Mouse (Mus musculus) adrenal gland, postnatal 25 days (tissue): Measurements from ENCODE around the gene Ccdc34. TPM values are rescaled to one million over a fixed set of nuclear protein-coding genes. Genes with fewer than 3 reads are reported as not detected.

Source experiments
- DNase-seq: peaks from one replicate; pipeline ENCODE4 v3.0.0; 2021; ENCODE audit warnings: mixed read lengths
- long read RNA-seq: library from polyadenylated mRNA; stranded (forward); transcript quantifications from one replicate; pipeline ENCODE4 v2.0.0, GENCODE M21; 2021
- total RNA-seq: library from RNA; stranded (reverse); gene quantifications from 2 replicates; pipeline ENCODE4 v1.2.3, GENCODE M21; 2021

The Ccdc34 gene
- total RNA-seq: 11.4 and 14.0 TPM in 2 replicates
- long read RNA-seq, partial matches to known transcripts: 14 of 19 reads
- long read RNA-seq, other reads (novel, unspliced or antisense): 1 of 19 reads

DNA sequence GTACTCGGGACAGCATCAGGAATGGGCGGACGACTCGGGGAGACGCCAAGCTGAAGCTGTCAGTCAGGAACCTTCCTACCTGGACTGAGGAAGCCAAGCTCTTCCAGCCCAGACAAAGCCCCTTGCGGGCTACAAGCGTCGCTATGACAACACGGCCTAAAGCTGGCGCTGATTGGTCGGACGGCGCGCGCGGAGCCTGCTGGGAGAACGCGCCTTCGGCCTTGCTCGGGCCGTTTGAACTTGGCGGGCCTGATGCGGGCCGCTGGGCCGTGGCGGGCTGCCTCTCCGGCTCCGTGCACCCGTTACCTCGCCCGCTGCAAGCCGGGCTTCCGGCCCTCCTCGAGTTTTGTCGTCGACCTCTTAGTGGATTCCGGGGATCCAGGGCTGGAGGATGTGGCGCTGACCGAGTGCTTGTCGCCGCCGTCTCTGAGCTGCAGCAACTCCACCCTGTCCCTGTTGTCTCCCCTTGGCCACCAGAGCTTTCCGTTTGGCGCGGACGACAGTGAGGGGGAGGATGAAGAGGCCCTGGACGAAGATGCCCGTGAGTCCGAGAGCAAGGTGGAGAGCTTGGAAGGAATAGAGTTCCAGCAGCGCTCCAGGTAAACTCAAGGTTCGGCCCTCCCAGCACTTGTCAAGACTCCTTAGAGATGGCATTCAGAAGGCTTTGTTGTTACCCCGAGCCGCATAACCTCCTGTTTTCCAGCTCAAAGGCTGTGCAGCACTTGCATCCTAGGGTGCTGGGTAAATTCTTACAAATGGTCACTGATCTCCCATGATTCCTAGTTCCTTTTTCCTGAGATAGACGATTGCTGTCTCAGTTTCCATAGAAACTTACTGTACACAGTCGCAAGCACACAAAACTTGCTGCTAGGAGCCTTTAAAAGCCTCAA lies at the start of gene Ccdc34:
Gene Ccdc34 (plus strand): TSS at position 202 of the 890 bp plus-strand sequence.
- DNase-seq: peak; percentile 93

DNA sequence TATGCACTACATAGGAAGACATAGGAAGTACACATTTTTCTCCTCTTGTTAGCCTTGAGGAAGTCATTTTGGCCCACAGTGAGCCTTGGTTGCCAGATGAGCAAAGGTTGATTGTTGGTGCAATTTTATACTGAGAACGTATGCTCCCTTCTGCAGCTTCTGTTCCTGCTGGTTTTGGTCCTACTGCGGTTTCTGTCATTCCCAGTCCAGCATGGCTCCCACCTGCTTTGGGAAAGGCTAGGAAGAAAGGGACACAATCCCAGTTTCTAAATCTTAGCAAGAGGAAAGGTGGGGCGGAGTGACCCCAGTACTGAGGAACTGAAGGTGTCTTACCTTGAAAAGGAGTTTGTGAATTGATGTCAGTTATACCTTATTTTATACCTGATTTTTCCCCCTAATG lies 48.2 kb upstream of the Ccdc34 start:
- DNase-seq: no peak

DNA sequence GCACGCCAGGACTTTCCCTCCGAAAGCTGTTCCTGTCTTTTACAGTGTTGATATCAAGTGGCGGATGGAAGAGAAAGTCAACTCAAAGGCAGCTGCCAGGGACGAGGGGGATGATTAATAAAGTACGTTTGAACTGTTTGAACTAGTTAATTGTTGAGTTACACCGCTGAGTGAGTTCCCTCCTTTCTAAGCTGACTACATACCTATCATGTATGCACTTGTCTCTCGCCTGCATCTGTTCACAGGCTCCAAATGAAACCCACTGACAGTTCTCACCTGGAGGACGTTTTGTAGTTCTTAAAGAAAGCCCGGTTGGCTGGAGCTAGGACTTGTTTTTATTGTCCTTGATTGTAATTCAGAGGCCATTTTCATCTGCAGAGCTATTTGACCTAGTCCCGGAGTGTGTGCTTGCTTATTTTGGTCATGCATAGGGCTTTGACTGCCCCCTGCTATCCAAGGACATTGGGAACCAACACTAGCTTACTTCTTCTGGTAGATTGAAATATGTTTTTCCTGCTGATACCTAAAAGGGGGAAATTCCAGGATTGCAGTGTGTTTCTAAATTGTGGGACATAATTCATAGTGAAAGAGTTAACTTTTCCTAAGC lies 47.6 kb upstream of the Ccdc34 start:
- no peak for DNase-seq

DNA sequence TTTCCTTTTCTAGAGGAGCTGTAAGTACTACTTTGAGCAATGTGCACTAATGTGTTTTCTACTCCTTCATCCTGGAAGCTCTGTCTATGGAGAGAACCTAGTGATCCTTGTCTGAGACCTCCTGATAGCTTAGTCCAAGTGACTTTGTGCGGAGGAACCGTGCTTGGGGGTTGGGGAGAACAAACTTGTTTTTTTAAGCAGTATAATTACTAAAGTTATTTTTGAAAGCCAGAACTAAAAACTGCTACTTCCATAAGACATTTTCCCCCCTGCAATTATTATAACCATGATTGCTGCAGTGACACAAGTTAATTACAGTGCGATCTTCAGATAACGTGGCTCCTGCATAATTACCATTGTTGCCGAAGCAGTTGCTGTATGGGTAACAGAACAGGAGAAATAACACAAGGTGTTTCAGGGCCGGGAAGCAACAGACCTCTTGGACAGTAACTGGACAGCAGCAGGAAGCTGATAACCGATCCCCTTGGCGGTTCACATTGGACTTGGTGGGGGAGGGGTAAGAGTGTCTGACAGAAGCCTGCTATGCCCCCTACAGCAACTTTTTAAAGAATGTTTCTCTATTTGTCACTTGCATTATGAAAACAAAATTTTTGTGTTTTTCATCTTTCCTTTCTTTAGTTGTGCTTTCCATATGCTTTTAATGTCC lies 46.7 kb upstream of the Ccdc34 start:
- DNase-seq: no peak

DNA sequence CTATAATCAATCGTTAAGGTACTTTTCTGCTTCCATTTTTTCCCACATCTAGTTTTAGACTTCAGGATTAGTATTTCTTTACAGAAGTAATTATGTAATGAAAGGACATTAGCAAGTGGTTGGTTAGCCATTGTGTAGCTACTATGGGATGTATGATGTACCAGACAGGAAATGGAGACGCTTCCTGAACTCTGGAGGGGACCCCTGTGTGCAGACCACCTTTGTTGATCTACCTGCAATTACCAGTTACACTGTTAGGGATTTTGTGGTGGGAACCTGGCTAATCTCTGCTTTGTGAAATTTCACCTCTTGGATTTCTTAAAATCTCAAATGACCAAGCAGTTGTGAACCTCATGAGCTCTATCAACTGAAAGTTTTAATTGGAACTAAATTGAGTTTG lies 45.3 kb upstream of the Ccdc34 start:
- DNase-seq: no peak

DNA sequence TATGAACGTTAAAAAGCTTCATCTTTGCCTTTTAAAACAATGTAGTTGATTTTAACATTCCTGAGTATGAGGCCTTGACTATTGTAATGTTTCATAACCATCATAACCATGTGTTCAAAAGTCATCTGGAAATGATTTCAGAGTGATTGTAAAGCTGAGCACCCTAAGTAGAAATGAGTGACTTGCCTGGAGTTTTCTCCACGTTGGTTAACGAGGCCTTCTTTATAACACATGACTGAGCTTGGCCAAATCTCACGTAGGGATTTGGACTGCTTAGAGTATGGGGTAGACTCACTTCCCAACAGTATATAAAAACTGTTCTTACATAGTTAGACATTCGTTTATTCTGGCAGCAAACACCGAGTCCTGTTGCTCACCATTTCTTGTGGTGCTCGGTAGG lies 44.7 kb upstream of the Ccdc34 start:
- DNase-seq: no peak

DNA sequence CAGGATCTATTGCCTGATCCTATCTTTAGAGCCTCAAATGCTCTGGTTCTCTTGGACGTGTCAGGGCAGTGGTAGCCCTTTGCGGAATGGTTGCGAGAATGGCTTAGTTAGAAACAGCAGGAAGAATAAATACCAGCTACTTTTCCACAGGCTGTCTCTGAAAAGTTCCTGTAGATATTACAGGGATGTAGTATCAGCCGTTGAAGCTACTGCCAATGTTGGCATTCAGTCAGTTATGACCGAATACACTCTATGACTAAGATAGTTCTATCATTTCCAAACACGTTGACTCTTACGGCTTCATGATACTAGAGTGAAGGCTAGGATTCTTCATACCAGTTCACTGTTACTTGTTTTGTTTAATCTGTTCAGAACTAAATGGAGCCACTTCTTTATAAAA lies 42.8 kb upstream of the Ccdc34 start:
- DNase-seq: no peak

DNA sequence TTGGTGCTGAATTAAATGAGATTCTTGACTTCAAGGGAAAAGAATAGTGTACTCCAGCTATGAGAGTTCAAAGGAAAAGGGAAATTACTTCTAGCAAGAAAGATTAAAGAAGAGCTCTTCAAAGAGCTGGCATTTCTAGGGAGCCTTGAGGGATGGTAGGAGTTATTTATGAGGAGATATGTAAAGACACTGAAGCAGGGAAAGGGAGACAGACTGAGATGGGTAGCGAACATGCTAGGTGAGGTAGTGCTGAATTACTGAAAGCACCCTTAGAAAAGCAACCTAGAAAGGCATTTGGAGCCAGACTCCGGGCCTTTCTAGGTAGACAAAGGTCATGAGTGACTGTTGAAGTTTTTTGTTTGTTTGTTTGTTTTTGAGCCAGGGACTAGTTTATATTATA lies 41.4 kb upstream of the Ccdc34 start:
- no peak for DNase-seq

DNA sequence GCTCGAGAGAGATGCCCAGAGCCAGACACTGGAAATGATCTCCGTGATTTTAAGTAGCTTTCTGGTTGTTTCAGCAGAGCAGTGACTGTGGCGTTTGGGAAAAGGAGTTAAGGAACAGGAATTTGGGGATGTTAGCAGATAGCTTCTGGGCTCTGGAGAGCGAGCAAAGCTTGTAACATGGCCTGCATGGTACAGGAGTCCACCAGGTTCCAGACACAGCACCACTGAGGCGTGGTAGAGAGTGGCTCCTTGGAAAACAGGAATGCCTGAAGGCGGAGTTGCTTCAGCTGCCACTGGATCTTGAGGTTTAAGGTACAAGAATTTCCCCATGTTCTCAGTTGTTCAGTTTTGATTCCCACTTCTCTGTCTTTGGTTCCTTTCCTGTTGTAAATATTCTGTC lies 40.3 kb upstream of the Ccdc34 start:
- no peak for DNase-seq

DNA sequence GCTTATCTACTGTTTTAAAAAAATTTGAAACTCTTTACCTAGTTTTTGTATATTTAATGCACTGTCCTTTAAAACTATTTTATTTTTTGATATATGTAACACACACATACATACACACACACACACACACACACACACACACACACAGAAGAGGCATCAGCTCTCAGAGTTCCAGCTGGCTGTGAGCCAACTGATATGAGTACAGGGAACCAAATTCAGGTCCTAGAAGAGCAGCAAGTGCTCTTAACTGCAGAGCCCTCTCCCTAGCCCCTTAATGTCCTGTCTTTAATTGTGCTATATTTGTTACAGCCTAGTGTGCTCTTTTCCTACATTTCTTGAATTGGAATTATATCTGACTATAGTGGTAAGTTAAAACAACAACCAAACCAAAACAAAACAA lies 38.4 kb upstream of the Ccdc34 start:
- DNase-seq: peak; percentile 30

DNA sequence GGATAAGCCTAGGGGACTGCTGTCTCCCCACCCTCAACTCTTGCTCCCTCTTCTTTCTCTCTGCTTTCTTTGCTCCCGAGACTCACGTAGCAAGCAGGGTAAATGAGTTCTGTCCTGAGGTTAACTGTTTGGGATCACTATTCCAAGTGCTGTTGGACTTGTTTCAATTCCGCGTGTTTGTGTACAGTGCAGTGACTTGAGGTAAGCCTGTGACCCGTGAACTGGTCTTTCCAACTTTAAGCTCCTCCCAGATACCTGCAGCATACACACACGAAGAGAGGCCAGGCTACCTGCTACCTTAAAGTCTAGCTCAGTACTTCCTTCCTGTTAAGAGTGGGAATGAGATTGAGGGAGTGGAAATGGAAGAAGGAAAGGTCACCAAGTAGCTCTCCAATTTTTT lies 34.2 kb upstream of the Ccdc34 start:
- DNase-seq: no peak

DNA sequence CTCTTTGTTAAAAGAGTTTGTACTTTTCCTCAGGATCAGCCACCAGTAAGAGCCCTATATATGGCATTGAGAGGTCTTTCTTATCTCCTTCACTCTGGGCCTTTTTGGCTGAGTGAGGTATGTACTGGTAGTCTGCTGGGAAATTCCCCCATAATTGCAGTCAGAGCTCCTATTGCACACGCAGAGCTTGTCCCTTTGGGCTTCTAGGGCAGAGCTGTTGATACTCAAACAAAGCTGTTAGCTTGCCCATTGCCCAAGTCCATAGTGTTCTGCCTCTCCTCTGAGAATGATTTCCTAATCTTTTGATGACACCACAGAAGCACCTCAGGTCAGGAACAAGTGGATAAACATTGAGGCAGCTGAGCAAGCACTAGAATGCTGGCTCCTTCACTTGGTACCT lies 32.7 kb upstream of the Ccdc34 start:
- no peak for DNase-seq

DNA sequence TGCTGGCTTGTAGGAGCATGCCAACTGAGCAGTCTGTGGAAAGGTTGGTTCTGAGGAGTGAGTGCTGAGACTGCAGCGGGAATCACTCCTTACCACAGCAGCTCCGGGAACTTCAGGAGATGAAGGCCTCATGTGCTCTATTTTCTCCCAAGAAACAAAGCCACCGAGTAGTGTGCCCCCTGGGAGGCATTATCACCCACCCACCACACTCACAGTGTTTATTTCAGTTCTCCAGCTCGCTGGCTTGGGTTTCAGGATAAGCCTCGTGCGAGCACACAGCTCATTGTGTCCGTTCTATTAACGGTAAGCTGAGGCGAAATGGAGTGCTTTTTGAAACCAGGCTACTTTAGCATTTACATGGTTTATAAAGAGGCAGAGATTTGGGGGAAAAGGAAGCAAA lies 32.1 kb upstream of the Ccdc34 start:
- no peak for DNase-seq

DNA sequence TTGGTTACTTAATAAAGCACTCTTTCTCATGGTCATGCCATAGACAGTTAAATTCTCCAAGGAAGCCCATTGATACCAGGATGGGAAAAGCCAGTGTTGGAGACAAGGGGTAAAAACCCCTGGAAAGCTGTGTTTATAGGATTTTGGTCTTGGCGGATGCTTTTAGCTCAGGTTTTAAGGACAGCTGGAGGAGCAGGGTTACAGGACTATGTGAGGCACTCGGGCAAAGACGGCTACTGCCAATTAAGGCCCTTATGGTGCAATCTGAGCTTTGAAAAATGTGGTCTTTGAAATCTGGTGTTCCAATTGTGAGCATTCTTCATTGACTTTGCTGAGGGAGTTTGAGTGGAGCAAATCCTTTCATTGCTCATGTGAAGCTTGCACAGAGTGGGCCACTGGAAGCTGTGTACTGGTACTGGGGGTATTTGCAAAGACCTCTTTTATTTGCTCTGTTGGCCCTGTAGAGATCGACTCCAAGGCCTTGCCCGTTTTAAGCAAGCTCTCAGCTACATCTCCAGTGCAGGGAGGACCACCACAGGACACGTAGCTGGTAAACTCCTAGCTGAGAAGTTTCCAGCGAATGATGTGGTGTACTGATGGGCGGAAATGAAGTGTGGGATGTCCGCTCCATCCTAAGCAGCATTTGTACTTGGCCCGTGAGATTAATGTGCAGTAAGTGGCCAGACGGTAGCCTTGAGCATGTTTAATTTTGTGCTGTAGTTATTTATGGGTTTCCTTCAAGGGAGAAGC lies 31.4 kb upstream of the Ccdc34 start:
- DNase-seq: no peak

DNA sequence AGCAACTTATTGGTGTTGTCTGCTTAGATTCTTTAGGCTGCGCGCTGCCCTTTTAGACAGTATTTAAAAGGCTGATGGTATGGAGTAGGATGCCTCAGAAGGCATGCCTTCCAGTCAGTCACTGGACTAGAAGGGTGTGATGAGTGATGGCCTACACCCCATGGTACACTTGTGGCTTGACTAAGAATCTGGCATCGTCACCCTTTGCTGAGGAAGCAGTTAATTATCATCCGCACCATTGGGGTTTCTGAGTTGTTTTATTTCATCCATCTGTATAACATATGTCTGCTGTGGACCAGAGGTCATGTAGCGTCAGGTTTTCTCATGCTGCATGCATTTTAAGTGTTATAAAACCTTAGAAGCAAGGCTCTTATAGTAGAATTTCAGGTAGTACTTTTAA lies 29.7 kb upstream of the Ccdc34 start:
- DNase-seq: no peak

DNA sequence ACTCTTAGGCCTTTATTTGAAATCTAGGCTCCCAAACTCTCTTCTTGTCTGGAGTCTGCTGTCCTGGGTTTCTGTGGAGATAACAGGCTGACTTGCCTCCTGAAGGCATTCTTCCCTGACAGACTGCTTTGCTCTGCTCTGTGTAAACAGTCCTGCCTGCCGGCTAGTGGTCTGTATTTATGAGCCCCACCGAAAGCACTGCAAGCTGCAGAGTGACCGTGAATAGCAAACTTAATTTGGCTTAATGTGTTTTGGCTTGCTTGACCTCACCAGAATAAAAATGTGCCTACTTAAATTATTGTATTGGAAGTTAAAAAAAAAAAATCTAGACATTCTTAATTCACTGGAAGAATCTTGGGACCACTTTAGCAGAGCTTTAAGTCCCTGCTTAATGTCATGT lies 28.4 kb upstream of the Ccdc34 start:
- DNase-seq: no peak

DNA sequence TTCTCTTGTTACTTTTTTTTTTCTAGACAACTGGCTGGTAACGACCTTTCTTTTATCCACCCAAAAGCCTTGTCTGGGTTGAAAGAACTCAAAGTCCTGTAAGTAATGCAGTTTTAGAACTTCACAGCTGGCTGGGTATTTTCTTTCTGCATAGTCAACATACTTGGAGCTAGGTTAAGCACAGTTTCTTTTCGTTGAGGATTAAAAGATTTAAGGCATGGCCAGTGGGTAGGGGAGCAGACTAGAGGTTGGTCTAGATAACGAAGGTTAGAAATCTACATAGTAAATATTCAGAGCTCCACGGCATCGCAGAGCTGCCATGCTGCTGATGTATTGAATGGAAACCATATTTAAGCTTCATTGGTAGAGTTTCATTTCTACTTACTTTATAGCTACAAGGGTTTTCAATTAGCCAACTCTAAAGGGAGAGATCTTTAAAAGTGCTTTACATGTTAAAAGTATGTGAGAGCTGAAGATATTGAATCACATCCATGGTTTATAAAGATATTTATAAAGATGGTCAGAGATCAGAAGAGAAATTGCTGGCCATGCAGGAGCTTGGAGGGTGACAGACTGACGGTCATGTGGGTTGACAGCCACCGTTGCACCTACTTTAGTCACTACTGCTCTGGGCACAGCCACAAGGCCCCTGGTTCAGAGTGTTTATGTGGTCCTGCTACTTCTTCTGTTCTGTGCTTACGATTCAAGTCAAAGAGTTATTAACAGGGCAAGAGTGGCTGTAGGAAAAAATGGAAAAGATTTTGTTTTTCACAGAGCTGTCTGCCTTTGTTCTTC lies 27.7 kb upstream of the Ccdc34 start:
- no peak for DNase-seq

DNA sequence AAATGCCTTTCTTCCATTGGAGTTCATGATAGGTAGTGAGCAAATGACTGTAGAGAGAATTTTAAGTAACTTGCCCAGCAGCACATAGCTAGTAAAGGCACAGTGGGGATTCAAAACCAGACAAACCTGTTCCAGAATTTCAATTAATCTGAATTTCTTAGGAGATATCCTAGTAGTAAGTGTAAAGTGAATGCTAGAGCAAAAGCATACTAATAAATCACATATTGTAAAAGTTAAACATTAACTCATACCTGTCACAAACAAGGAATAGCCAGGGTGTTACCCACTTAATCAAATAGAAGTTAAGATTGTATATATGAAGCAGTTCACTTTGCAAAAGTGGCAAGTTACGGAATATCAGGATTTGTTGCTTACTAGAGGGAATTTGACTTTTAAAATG lies 25.9 kb upstream of the Ccdc34 start:
- no peak for DNase-seq

DNA sequence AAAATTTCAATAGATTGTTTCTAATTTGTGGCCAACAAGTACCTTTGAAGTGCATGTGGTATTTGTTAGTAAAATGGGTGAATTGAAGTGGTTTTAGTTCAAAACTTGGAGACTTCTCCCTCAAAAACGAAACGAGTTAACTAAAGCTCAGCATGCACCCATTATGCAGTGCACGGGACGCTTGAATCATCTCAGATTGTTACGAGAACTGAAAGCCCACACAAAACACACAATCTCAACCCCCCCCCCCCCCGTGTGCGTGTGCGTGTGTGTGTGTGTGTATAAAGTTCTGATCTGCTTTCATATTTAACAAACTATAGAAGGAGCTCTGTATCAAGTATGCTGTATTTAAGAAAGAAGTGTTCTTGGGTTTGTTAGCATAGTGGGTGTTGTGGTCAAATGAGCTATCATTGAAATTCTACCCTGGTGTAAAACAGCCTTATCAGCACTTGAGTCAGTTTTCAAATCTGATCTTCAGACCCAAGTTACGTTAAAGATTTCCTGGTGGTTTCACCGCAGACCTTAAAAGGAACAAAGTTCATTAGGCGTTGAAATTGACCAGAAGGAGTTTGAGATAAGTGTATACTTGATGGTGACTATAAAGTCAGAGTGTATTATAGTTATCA lies 25.1 kb upstream of the Ccdc34 start:
- no peak for DNase-seq

DNA sequence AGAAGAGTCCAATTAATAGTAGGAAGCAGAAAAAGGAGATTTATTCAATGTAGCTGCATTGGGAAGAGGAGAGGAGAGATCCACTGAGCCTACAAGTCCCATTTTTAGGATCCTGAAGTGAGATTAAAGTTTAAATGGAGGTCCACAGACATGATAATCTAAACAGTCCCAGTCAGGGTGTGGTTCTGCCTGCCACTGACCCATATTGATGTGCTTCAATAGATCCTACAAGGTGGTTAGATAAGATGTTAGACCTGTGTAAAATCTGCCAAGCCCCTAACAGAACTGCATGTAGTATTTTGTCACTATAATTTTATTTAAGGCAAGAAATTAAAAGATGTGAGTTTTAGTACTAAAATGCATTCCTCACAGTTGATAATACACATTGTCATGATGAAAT lies 24.2 kb upstream of the Ccdc34 start:
- no peak for DNase-seq

DNA sequence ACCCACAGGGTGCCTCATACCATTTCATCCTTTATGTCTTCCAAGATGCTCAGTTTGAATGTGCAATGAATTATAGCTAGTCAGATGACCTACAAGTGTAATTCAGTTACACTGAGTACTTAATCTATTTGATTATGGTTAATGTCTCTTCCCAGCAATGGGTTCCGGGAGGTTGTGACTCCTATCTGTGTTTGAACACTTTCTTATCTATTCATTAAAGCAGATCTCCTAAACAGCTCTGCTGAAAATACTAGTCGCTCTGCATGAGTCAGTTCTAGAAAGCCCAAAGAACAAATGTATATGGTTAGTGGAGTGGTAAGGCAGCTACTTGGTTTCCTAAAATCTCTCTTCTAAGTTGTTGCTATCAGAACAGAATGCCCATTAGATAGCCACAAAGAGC lies 22.6 kb upstream of the Ccdc34 start:
- no peak for DNase-seq
